Mouse (Mus musculus) megakaryocyte, embryonic 14.5 days (primary cell): Measurements from ENCODE around the gene Asxl1.

Source experiments
- FLI1 ChIP-seq: IDR thresholded peaks from 2 replicates; pipeline ENCODE4 v1.6.1; 2012; ENCODE audit warnings: low read length, inconsistent platforms, mixed read lengths
- GATA1 ChIP-seq: IDR thresholded peaks from 3 replicates; pipeline ENCODE4 v1.6.1; 2012; ENCODE audit warnings: mixed read lengths, low read length, inconsistent platforms, borderline replicate concordance

DNA sequence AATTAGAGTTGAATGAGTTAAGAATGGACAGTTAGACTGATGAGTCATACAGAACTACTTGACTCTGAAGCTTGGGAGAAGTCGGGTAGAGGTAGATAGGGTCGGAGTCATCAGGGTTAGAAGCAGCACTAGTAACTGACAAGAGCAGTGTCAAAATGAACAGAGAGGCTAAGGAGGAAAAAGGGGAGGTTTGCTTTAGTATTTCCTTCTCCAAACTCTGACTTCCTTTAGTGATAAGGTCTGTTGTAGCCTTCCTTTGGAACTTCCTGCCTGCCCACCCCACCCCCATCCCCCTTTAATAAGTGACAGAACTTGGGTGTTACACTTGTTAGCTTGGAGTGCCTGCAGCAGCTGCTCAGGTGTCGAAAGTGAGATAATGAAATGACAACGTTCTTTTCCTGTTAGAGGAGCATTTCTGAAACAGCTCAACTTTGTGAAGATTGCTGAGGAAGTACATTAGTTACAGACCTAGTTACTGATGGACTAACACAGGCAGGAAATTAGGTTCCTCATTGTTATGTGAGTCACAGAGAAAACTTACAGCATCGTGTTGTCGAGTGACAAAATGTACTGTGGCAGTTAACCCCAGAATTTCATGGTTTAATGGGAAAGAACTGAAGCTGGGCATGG is 5.0 kb downstream of the Asxl1 start:
- TF ChIP-seq GATA1 = no peak
- no peak for TF ChIP-seq FLI1
